Mouse (Mus musculus): ENCODE measurements around the gene Ifnz. TPM values are rescaled to one million over a fixed set of nuclear protein-coding genes. Genes with fewer than 3 reads are reported as not detected.
"Not testable (repeated sequence)": the region's sequence is repeated elsewhere in the genome, so short reads cannot be mapped to it uniquely, and the experiment has no call there.

Gene Ifnz
- total and polyA plus RNA-seq, 2 experiments from 2014 or later, result 0.33 TPM; not detected in 1

GRCm38 (mm10) chr4:88815928-88816327, 34.0 kb downstream of the Ifnz start, which contains the start of gene Ifna7:
Gene Ifna7 (plus strand): TSS chr4:88816228.
- Histone ChIP-seq H3K36me3 (ENCODE audit: insufficient read depth) (no peaks in the 10 kb centered on the region), H3K9ac (no peak within 1 kb of the TSS), H3K9me3 (ENCODE audit: low read length) (no peaks in the 10 kb centered on the region), H3K4me3 (ENCODE audit: low read depth, low read length) (no peak within 1 kb of the TSS), H3K4me1 (ENCODE audit: insufficient read depth) (no peaks in the 10 kb centered on the region), H3K27ac (ENCODE audit: low read depth, low read length) (no peak within 1 kb of the TSS), H3K27me3 (ENCODE audit: insufficient read depth, low read length) (no peaks in the 10 kb centered on the region), H3K4me2 (ENCODE audit: low read depth) (no peak within 1 kb of the TSS)
- 62% methylated on average over 3 of the region's 3 CpGs for WGBS
- ATAC-seq (no peak), DNase-seq (no peak)
- no peak for TF ChIP-seq CTCF (IDR thresholded peaks at IDR 0.05; ENCODE audit: low read depth)

- Histone ChIP-seq H3K4me2 (ENCODE audit: low read depth) (no peak within 1 kb of the TSS), H3K27ac (ENCODE audit: low read depth, low read length) (no peak within 1 kb of the TSS), H3K9ac (no peak within 1 kb of the TSS), H3K9me3 (ENCODE audit: low read length) (no peaks in the 10 kb centered on the region), H3K4me3 (ENCODE audit: low read depth, low read length) (no peak within 1 kb of the TSS), H3K4me1 (ENCODE audit: insufficient read depth) (no peaks in the 10 kb centered on the region), H3K27me3 (ENCODE audit: insufficient read depth, low read length) (no peaks in the 10 kb centered on the region), H3K36me3 (ENCODE audit: insufficient read depth) (no peaks in the 10 kb centered on the region)
- ATAC-seq (no peak), DNase-seq (no peak)
- WGBS, result 92% methylated on average over 1 of the region's 1 CpGs
- TF ChIP-seq CTCF (IDR thresholded peaks at IDR 0.05; ENCODE audit: low read depth), result no peak
These were observed 37.7 kb downstream of the Ifnz start, which contains the start of gene Ifna11 for GRCm38 (mm10) chr4:88819659-88820058. Gene Ifna11 (plus strand): TSS chr4:88819959.

- H3K9ac ChIP-seq, result no peak overlapping the region
- H3K27me3 ChIP-seq (ENCODE audit: insufficient read depth, low read length), result no peaks in the 10 kb centered on the region
- DNase-seq (peak; percentile 36), ATAC-seq (no peak)
- H3K36me3 ChIP-seq (ENCODE audit: insufficient read depth), result no peaks in the 10 kb centered on the region
- no peaks in the 10 kb centered on the region for H3K4me1 ChIP-seq (ENCODE audit: insufficient read depth)
- no peak overlapping the region for H3K4me3 ChIP-seq (ENCODE audit: low read depth, low read length)
- 26% methylated on average over 4 of the region's 4 CpGs for WGBS
- H3K4me2 ChIP-seq (ENCODE audit: low read depth), result no peak overlapping the region
- no peaks in the 10 kb centered on the region for H3K9me3 ChIP-seq (ENCODE audit: low read length)
- peak; percentile 69 for TF ChIP-seq CTCF (IDR thresholded peaks at IDR 0.05; ENCODE audit: low read depth)
- no peak overlapping the region for H3K27ac ChIP-seq (ENCODE audit: low read depth, low read length)
These were observed 41.1 kb downstream of the Ifnz start for GRCm38 (mm10) chr4:88822995-88823394.

- ATAC-seq, result not testable (repeated sequence)
These were observed 45.2 kb downstream of the Ifnz start, which contains the start of gene Ifna6 for GRCm38 (mm10) chr4:88827116-88827515. Gene Ifna6 (plus strand): TSS chr4:88827416.

GRCm38 (mm10) chr4:88830523-88830922, 48.6 kb downstream of the Ifnz start:
- no peaks in the 10 kb centered on the region for H3K9me3 ChIP-seq (ENCODE audit: low read length)
- no peaks in the 10 kb centered on the region for H3K4me1 ChIP-seq (ENCODE audit: insufficient read depth)
- ATAC-seq, result no peak
- no peak overlapping the region for H3K4me3 ChIP-seq (ENCODE audit: low read depth, low read length)
- H3K27me3 ChIP-seq (ENCODE audit: insufficient read depth, low read length), result no peaks in the 10 kb centered on the region
- DNase-seq, result peak; percentile 57
- H3K4me2 ChIP-seq (ENCODE audit: low read depth), result no peak overlapping the region
- no peaks in the 10 kb centered on the region for H3K36me3 ChIP-seq (ENCODE audit: insufficient read depth)
- 22% methylated on average over 4 of the region's 4 CpGs for WGBS
- H3K9ac ChIP-seq, result no peak overlapping the region
- no peak overlapping the region for H3K27ac ChIP-seq (ENCODE audit: low read depth, low read length)
- peak; percentile 66 for TF ChIP-seq CTCF (IDR thresholded peaks at IDR 0.05; ENCODE audit: low read depth)

More at GRCm38 (mm10) chr4:88827116-88827515, 45.2 kb downstream of the Ifnz start, which contains the start of gene Ifna6:
- not testable (repeated sequence) for H3K9ac ChIP-seq; H3K36me3 ChIP-seq (ENCODE audit: insufficient read depth); H3K4me1 ChIP-seq (ENCODE audit: insufficient read depth); H3K9me3 ChIP-seq (ENCODE audit: low read length); H3K4me2 ChIP-seq (ENCODE audit: low read depth); DNase-seq; H3K4me3 ChIP-seq (ENCODE audit: low read depth, low read length); H3K27ac ChIP-seq (ENCODE audit: low read depth, low read length); H3K27me3 ChIP-seq (ENCODE audit: insufficient read depth, low read length)

Other genes starting within 250 kb of the Ifnz start
Only the 30 nearest of the 31 such genes appear.
- not detected in 2 replicates for gene Ifna14, start 210.3 kb upstream of the Ifnz start, total RNA-seq (2014; rRNA removed)
- gene Ifna14, start 210.3 kb upstream of the Ifnz start, polyA plus RNA-seq (2015; fragmentation: Nextera tagmentation; extraction: Ambion mirVana), result not detected in 2 replicates
- gene Ifna9, start 189.7 kb upstream of the Ifnz start, total RNA-seq (2014; rRNA removed), result not detected in 2 replicates
- not detected in 2 replicates for gene Ifna9, start 189.7 kb upstream of the Ifnz start, polyA plus RNA-seq (2015; fragmentation: Nextera tagmentation; extraction: Ambion mirVana)
- gene Ifna12, start 178.8 kb upstream of the Ifnz start, total RNA-seq (2014; rRNA removed), result not detected in 2 replicates
- not detected in 2 replicates for gene Ifna12, start 178.8 kb upstream of the Ifnz start, polyA plus RNA-seq (2015; fragmentation: Nextera tagmentation; extraction: Ambion mirVana)
- not detected in 2 replicates for gene C87499, start 147.7 kb upstream of the Ifnz start, total RNA-seq (2014; rRNA removed)
- gene C87499, start 147.7 kb upstream of the Ifnz start, polyA plus RNA-seq (2015; fragmentation: Nextera tagmentation; extraction: Ambion mirVana), result not detected in 2 replicates
- not detected in 2 replicates for gene Ifna13, start 137.7 kb upstream of the Ifnz start, total RNA-seq (2014; rRNA removed)
- not detected in 2 replicates for gene Ifna13, start 137.7 kb upstream of the Ifnz start, polyA plus RNA-seq (2015; fragmentation: Nextera tagmentation; extraction: Ambion mirVana)
- gene Ifna16, start 105.2 kb upstream of the Ifnz start, total RNA-seq (2014; rRNA removed), result not detected in 2 replicates
- not detected in 2 replicates for gene Ifna16, start 105.2 kb upstream of the Ifnz start, polyA plus RNA-seq (2015; fragmentation: Nextera tagmentation; extraction: Ambion mirVana)
- not detected in 2 replicates for gene Ifna2, start 98.2 kb upstream of the Ifnz start, total RNA-seq (2014; rRNA removed)
- not detected in 2 replicates for gene Ifna2, start 98.2 kb upstream of the Ifnz start, polyA plus RNA-seq (2015; fragmentation: Nextera tagmentation; extraction: Ambion mirVana)
- gene Ifnab, start 90.8 kb upstream of the Ifnz start, total RNA-seq (2014; rRNA removed), result not detected in 2 replicates
- gene Ifnab, start 90.8 kb upstream of the Ifnz start, polyA plus RNA-seq (2015; fragmentation: Nextera tagmentation; extraction: Ambion mirVana), result not detected in 2 replicates
- 1.2 and 2.9 TPM in 2 replicates for gene Gm26566, start 60.3 kb upstream of the Ifnz start, total RNA-seq (2014; rRNA removed)
- gene Gm26566, start 60.3 kb upstream of the Ifnz start, polyA plus RNA-seq (2015; fragmentation: Nextera tagmentation; extraction: Ambion mirVana), result 0.84 and 1.1 TPM in 2 replicates
- 171 and 176 TPM in 2 replicates for gene Klhl9, start 59.7 kb upstream of the Ifnz start, total RNA-seq (2014; rRNA removed)
- gene Klhl9, start 59.7 kb upstream of the Ifnz start, polyA plus RNA-seq (2015; fragmentation: Nextera tagmentation; extraction: Ambion mirVana), result 65.8 and 78.1 TPM in 2 replicates
- gene Gm13271, start 27.3 kb upstream of the Ifnz start, total RNA-seq (2014; rRNA removed), result not detected in 2 replicates
- gene Gm13271, start 27.3 kb upstream of the Ifnz start, polyA plus RNA-seq (2015; fragmentation: Nextera tagmentation; extraction: Ambion mirVana), result not detected in 2 replicates
- gene Gm13283, start 22.0 kb upstream of the Ifnz start, total RNA-seq (2014; rRNA removed), result not detected in 2 replicates
- not detected in 2 replicates for gene Gm13283, start 22.0 kb upstream of the Ifnz start, polyA plus RNA-seq (2015; fragmentation: Nextera tagmentation; extraction: Ambion mirVana)
- not detected in 2 replicates for gene Gm13290, start 8.3 kb upstream of the Ifnz start, total RNA-seq (2014; rRNA removed)
- gene Gm13290, start 8.3 kb upstream of the Ifnz start, polyA plus RNA-seq (2015; fragmentation: Nextera tagmentation; extraction: Ambion mirVana), result not detected in 2 replicates
- not detected in 2 replicates for gene Gm13289, start 5.2 kb upstream of the Ifnz start, total RNA-seq (2014; rRNA removed)
- not detected in 2 replicates for gene Gm13289, start 5.2 kb upstream of the Ifnz start, polyA plus RNA-seq (2015; fragmentation: Nextera tagmentation; extraction: Ambion mirVana)
- gene Gm13272, start 2.3 kb upstream of the Ifnz start, total RNA-seq (2014; rRNA removed), result not detected in 2 replicates
- not detected in 2 replicates for gene Gm13272, start 2.3 kb upstream of the Ifnz start, polyA plus RNA-seq (2015; fragmentation: Nextera tagmentation; extraction: Ambion mirVana)
- not detected in 2 replicates for gene Gm13276, start 3.6 kb downstream of the Ifnz start, total RNA-seq (2014; rRNA removed)
- gene Gm13276, start 3.6 kb downstream of the Ifnz start, polyA plus RNA-seq (2015; fragmentation: Nextera tagmentation; extraction: Ambion mirVana), result not detected in 2 replicates
- gene Gm13277, start 6.5 kb downstream of the Ifnz start, total RNA-seq (2014; rRNA removed), result not detected in 2 replicates
- not detected in 2 replicates for gene Gm13277, start 6.5 kb downstream of the Ifnz start, polyA plus RNA-seq (2015; fragmentation: Nextera tagmentation; extraction: Ambion mirVana)
- gene Gm13278, start 9.4 kb downstream of the Ifnz start, total RNA-seq (2014; rRNA removed), result not detected in 2 replicates
- gene Gm13278, start 9.4 kb downstream of the Ifnz start, polyA plus RNA-seq (2015; fragmentation: Nextera tagmentation; extraction: Ambion mirVana), result not detected in 2 replicates
- not detected in 2 replicates for gene Gm13275, start 12.4 kb downstream of the Ifnz start, total RNA-seq (2014; rRNA removed)
- gene Gm13275, start 12.4 kb downstream of the Ifnz start, polyA plus RNA-seq (2015; fragmentation: Nextera tagmentation; extraction: Ambion mirVana), result not detected in 2 replicates
- not detected in 2 replicates for gene Gm13279, start 15.3 kb downstream of the Ifnz start, total RNA-seq (2014; rRNA removed)
- not detected in 2 replicates for gene Gm13279, start 15.3 kb downstream of the Ifnz start, polyA plus RNA-seq (2015; fragmentation: Nextera tagmentation; extraction: Ambion mirVana)
- gene Gm13285, start 17.5 kb downstream of the Ifnz start, total RNA-seq (2014; rRNA removed), result not detected in 2 replicates
- gene Gm13285, start 17.5 kb downstream of the Ifnz start, polyA plus RNA-seq (2015; fragmentation: Nextera tagmentation; extraction: Ambion mirVana), result not detected in 2 replicates
- gene Gm13287, start 21.1 kb downstream of the Ifnz start, total RNA-seq (2014; rRNA removed), result not detected in 2 replicates
- not detected in 2 replicates for gene Gm13287, start 21.1 kb downstream of the Ifnz start, polyA plus RNA-seq (2015; fragmentation: Nextera tagmentation; extraction: Ambion mirVana)
- gene Gm13288, start 23.4 kb downstream of the Ifnz start, total RNA-seq (2014; rRNA removed), result not detected in 2 replicates
- gene Gm13288, start 23.4 kb downstream of the Ifnz start, polyA plus RNA-seq (2015; fragmentation: Nextera tagmentation; extraction: Ambion mirVana), result not detected in 2 replicates
- not detected in 2 replicates for gene Ifna7, start 34.1 kb downstream of the Ifnz start, total RNA-seq (2014; rRNA removed)
- gene Ifna7, start 34.1 kb downstream of the Ifnz start, polyA plus RNA-seq (2015; fragmentation: Nextera tagmentation; extraction: Ambion mirVana), result not detected in 2 replicates
- gene Ifna11, start 37.8 kb downstream of the Ifnz start, total RNA-seq (2014; rRNA removed), result not detected in 2 replicates
- gene Ifna11, start 37.8 kb downstream of the Ifnz start, polyA plus RNA-seq (2015; fragmentation: Nextera tagmentation; extraction: Ambion mirVana), result not detected in 2 replicates
- not detected in 2 replicates for gene Ifna6, start 45.3 kb downstream of the Ifnz start, total RNA-seq (2014; rRNA removed)
- gene Ifna6, start 45.3 kb downstream of the Ifnz start, polyA plus RNA-seq (2015; fragmentation: Nextera tagmentation; extraction: Ambion mirVana), result not detected in 2 replicates
- not detected in 2 replicates for gene Ifna5, start 53.4 kb downstream of the Ifnz start, total RNA-seq (2014; rRNA removed)
- gene Ifna5, start 53.4 kb downstream of the Ifnz start, polyA plus RNA-seq (2015; fragmentation: Nextera tagmentation; extraction: Ambion mirVana), result not detected in 2 replicates
- gene Ifna4, start 59.7 kb downstream of the Ifnz start, total RNA-seq (2014; rRNA removed), result not detected in 2 replicates
- not detected in 2 replicates for gene Ifna4, start 59.7 kb downstream of the Ifnz start, polyA plus RNA-seq (2015; fragmentation: Nextera tagmentation; extraction: Ambion mirVana)
- not detected in 2 replicates for gene Ifna1, start 68.0 kb downstream of the Ifnz start, total RNA-seq (2014; rRNA removed)
- not detected in 2 replicates for gene Ifna1, start 68.0 kb downstream of the Ifnz start, polyA plus RNA-seq (2015; fragmentation: Nextera tagmentation; extraction: Ambion mirVana)
- not detected in 2 replicates for gene Ifne, start 98.1 kb downstream of the Ifnz start, total RNA-seq (2014; rRNA removed)
- not detected in 2 replicates for gene Ifne, start 98.1 kb downstream of the Ifnz start, polyA plus RNA-seq (2015; fragmentation: Nextera tagmentation; extraction: Ambion mirVana)

Data from forebrain, postnatal 0 days (tissue).